Mouse (Mus musculus) lung, embryonic 15.5 days (tissue): Measurements from ENCODE around the gene Gp1ba. TPM values are rescaled to one million over a fixed set of nuclear protein-coding genes. Genes with fewer than 3 reads are reported as not detected.
A peak's percentile ranks its signal among the peaks of the same experiment; 100 is the strongest.

Experiments used
- ATAC-seq: fragments of 200-750 bp; cut with Nextera tagmentation; 2 replicates; pipeline ENCODE4 v1.8.0; 2017; ENCODE audit warnings: moderate number of reproducible peaks, borderline replicate concordance; ENCODE audit not compliant: low FRiP score, low TSS enrichment; ENCODE audit errors: extremely low read depth
- H3K27ac ChIP-seq: fragments of 300-500 bp; sonication (generic); 2 replicates; pipeline ENCODE4 v1.5.1; 2015; ENCODE audit warnings: moderate library complexity, mild to moderate bottlenecking, inconsistent platforms
- H3K27me3 ChIP-seq: fragments of 300-500 bp; sonication (generic); 2 replicates; pipeline ENCODE4 v1.6.1; 2015; ENCODE audit warnings: inconsistent platforms
- H3K36me3 ChIP-seq: fragments of 300-500 bp; sonication (generic); 2 replicates; pipeline ENCODE4 v1.6.1; 2015; ENCODE audit warnings: inconsistent platforms
- H3K4me1 ChIP-seq: fragments of 300-500 bp; sonication (generic); 2 replicates; pipeline ENCODE4 v1.6.1; 2015; ENCODE audit warnings: inconsistent platforms
- H3K4me2 ChIP-seq: fragments of 300-500 bp; sonication (generic); 2 replicates; pipeline ENCODE4 v1.6.1; 2015; ENCODE audit warnings: inconsistent platforms, mild to moderate bottlenecking, moderate library complexity
- H3K4me3 ChIP-seq: fragments of 300-500 bp; sonication (generic); 2 replicates; pipeline ENCODE4 v1.5.1; 2015; ENCODE audit warnings: mild to moderate bottlenecking, inconsistent platforms
- H3K9ac ChIP-seq: fragments of 300-500 bp; sonication (generic); 2 replicates; pipeline ENCODE4 v1.6.1; 2015; ENCODE audit warnings: inconsistent platforms
- H3K9me3 ChIP-seq: fragments of 300-500 bp; sonication (generic); 2 replicates; pipeline ENCODE4 v1.6.1; 2016; ENCODE audit warnings: inconsistent platforms
- WGBS: fragments of 180-500 bp; shearing (Covaris S2); methylation state at CpG from one replicate; pipeline ENCODE4 v1.1.7; 2015; 5-methylcytosine and 5-hydroxymethylcytosine counted together
- polyA plus RNA-seq: library from polyadenylated mRNA; unstranded; fragments of >200 nt; fragmentation: Nextera tagmentation; extraction: Ambion mirVana; gene quantifications from 2 replicates; pipeline ENCODE4 v1.2.1, GENCODE M21; 2015

Gene Gp1ba
- polyA plus RNA-seq, 1 experiment from 2014 or later, result 0.37 TPM

DNA sequence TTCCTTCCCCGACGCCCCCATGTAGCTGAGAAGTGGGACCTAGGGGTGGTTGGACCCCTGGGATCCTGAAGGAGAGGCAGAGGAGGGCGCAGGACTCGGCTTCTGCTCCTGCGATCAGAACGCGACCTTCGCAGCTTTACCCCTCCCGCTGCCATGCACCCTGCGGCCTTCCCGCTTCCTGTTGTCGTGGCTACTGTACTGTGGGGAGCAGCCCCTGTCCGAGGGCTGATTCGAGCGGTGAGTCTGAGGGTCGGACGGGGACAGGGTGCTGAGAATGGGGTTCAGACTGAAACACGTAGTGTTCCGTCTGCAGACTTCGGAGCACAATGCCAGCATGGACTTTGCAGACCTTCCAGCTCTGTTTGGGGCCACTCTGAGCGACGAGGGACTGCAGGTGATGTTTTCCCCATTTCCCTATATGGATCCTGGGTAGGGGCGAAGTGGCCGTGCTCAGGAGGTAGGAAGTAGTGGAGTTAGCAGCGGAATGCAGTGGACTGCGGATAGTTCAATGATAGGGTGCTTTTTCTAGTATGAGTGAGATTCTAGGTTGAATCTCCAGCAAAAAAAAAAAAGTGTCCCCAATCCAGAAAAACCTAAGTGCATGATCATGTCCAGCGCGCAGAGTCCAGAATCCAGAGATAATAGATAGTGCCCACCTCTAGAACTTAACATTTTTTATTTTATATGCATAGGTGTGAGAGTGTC is 8.9 kb downstream of the Gp1ba start:
- peak overlapping the region; percentile 77 for H3K9ac ChIP-seq
- peaks cover 62% of the 10 kb centered on the region for H3K4me1 ChIP-seq
- peak overlapping the region; percentile 98 for H3K27ac ChIP-seq
- peak overlapping the region; percentile 87 for H3K4me2 ChIP-seq
- H3K36me3 ChIP-seq, result peaks cover 59% of the 10 kb centered on the region
- peak overlapping the region; percentile 66 for H3K4me3 ChIP-seq
- WGBS, result 1% methylated on average over 28 of the region's 28 CpGs
- ATAC-seq, result peak; percentile 28; the same call in 1 of the 2 replicates
- H3K9me3 ChIP-seq, result no peaks in the 10 kb centered on the region
- H3K27me3 ChIP-seq, result no peaks in the 10 kb centered on the region

DNA sequence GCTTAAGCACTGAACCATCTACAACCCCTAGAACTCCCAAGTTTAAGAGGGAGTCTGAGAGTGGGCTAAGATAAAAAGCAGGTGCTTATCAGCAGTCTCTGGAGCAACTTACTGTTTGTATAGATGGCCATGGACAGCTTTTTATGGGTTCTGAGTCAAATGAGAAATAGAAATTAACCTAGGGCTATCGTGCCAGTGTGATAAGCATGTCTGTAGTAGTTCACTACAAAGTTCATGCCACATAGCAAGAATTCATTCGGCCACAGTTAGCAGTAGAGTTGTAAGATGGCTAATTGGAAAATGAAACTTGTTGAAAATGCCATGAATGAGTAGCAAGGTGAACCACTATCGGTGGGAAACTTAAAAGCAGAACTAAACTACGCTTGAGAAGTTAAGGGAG is 9.6 kb downstream of the Gp1ba start:
- Histone ChIP-seq H3K36me3 (peaks cover 61% of the 10 kb centered on the region), H3K9me3 (no peaks in the 10 kb centered on the region), H3K9ac (peak overlapping the region; percentile 77), H3K4me2 (peak overlapping the region; percentile 87), H3K27ac (peak overlapping the region; percentile 98), H3K27me3 (no peaks in the 10 kb centered on the region), H3K4me3 (peak overlapping the region; percentile 66), H3K4me1 (peaks cover 65% of the 10 kb centered on the region)
- WGBS, result 73% methylated on average over 4 of the region's 4 CpGs
- ATAC-seq, result no peak

- Histone ChIP-seq H3K27me3 (no peaks in the 10 kb centered on the region), H3K4me2 (peak overlapping the region; percentile 87), H3K4me3 (peak overlapping the region; percentile 66; the same call in 1 of the 2 replicates), H3K27ac (no peak overlapping the region), H3K9ac (peak overlapping the region; percentile 6; the same call in 1 of the 2 replicates), H3K36me3 (peaks cover 54% of the 10 kb centered on the region), H3K9me3 (no peaks in the 10 kb centered on the region), H3K4me1 (peaks cover 65% of the 10 kb centered on the region)
- no peak for ATAC-seq
- WGBS, result 75% methylated on average over 8 of the region's 8 CpGs
These were observed 10.3 kb downstream of the Gp1ba start for GRCm38 (mm10) chr11:70649185-70649734.

GRCm38 (mm10) chr11:70650322-70651175 is 11.6 kb downstream of the Gp1ba start:
- WGBS, result 66% methylated on average over 12 of the region's 12 CpGs
- Histone ChIP-seq H3K4me1 (peaks cover 58% of the 10 kb centered on the region), H3K9me3 (no peaks in the 10 kb centered on the region), H3K4me3 (no peak overlapping the region), H3K9ac (no peak overlapping the region; the same call in 1 of the 2 replicates), H3K4me2 (peak overlapping the region; percentile 95; the same call in 1 of the 2 replicates), H3K27ac (peak overlapping the region; percentile 45; the same call in 1 of the 2 replicates), H3K36me3 (peaks cover 45% of the 10 kb centered on the region), H3K27me3 (no peaks in the 10 kb centered on the region)
- ATAC-seq, result no peak

- peaks cover 60% of the 10 kb centered on the region for H3K4me1 ChIP-seq
- 55% methylated on average over 2 of the region's 2 CpGs for WGBS
- H3K36me3 ChIP-seq, result peaks cover 45% of the 10 kb centered on the region
- H3K27ac ChIP-seq, result no peak overlapping the region
- ATAC-seq, result no peak
- H3K4me2 ChIP-seq, result peak overlapping the region; percentile 95
- H3K9me3 ChIP-seq, result no peaks in the 10 kb centered on the region
- no peaks in the 10 kb centered on the region for H3K27me3 ChIP-seq
- no peak overlapping the region; the same call in 1 of the 2 replicates for H3K9ac ChIP-seq
- H3K4me3 ChIP-seq, result 0 out of 2 replicates have a peak overlapping the region, but pooled peaks have one; percentile 100
These were observed 12.5 kb downstream of the Gp1ba start for GRCm38 (mm10) chr11:70651391-70651790.

DNA sequence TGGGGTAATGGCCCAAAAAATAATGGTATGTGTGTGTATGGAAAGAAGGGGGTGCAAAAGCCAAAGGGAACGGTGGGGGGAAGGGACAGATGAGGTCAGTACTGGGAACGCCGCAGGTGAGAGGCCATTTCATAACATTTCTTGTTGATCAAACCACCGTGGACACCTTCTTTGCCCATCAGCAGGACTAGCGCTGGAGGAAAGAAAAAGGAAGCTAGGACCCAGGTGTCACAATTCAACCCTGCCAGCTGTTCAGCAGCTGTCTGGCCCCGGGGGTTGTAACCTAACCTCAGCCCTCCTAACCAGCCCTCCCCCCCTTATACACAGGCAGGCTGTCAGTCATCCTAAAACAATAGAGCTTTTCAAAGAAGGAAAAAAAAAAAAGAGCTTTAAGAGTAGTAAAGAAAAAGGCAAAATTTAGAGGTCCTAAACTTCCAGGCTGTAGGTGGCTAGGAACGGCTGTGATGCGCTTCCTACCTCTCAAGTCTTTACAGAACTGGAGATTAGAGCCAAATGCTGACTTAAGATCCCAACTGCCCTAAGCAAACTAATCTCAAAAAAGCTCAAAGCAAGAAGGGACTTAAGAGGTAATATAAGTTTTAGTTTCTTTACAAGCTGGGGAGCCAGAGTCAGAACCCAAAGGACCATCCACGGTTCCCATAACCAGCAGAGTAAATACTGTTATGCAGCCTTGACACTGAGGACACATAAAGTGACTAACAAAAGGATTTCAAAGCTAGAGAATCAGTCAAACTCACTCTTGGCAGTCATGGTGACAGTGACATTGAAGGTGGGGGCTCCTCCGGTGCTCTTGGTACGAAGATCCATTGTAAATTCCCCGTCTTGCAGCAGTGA is 13.3 kb downstream of the Gp1ba start:
- no peak for ATAC-seq
- H3K9me3 ChIP-seq, result no peaks in the 10 kb centered on the region
- peaks cover 45% of the 10 kb centered on the region for H3K36me3 ChIP-seq
- H3K27me3 ChIP-seq, result no peaks in the 10 kb centered on the region
- H3K4me1 ChIP-seq, result peaks cover 69% of the 10 kb centered on the region
- H3K9ac ChIP-seq, result peak overlapping the region; percentile 100
- H3K4me3 ChIP-seq, result peak overlapping the region; percentile 100
- H3K27ac ChIP-seq, result 0 out of 2 replicates have a peak overlapping the region, but pooled peaks have one; percentile 99
- WGBS, result 45% methylated on average over 12 of the region's 12 CpGs
- peak overlapping the region; percentile 95 for H3K4me2 ChIP-seq

- peaks cover 45% of the 10 kb centered on the region for H3K36me3 ChIP-seq
- no peak for ATAC-seq
- no peaks in the 10 kb centered on the region for H3K27me3 ChIP-seq
- H3K4me3 ChIP-seq, result peak overlapping the region; percentile 100
- 44% methylated on average over 6 of the region's 6 CpGs for WGBS
- peak overlapping the region; percentile 95 for H3K4me2 ChIP-seq
- peak overlapping the region; percentile 99 for H3K27ac ChIP-seq
- no peaks in the 10 kb centered on the region for H3K9me3 ChIP-seq
- peak overlapping the region; percentile 100 for H3K9ac ChIP-seq
- H3K4me1 ChIP-seq, result peaks cover 74% of the 10 kb centered on the region
These were observed 14.0 kb downstream of the Gp1ba start for GRCm38 (mm10) chr11:70652884-70653344.

- WGBS, result under 1% methylated on average over 63 of the region's 63 CpGs
- H3K4me1 ChIP-seq, result peaks cover 74% of the 10 kb centered on the region
- H3K9me3 ChIP-seq, result no peaks in the 10 kb centered on the region
- peak overlapping the region; percentile 99 for H3K27ac ChIP-seq
- peak overlapping the region; percentile 95 for H3K4me2 ChIP-seq
- peak overlapping the region; percentile 100 for H3K4me3 ChIP-seq
- H3K36me3 ChIP-seq, result peaks cover 43% of the 10 kb centered on the region
- peak overlapping the region; percentile 100 for H3K9ac ChIP-seq
- no peaks in the 10 kb centered on the region for H3K27me3 ChIP-seq
- peak; percentile 56 for ATAC-seq
These were observed 14.6 kb downstream of the Gp1ba start for GRCm38 (mm10) chr11:70653345-70654197.

GRCm38 (mm10) chr11:70654198-70654922 is 15.4 kb downstream of the Gp1ba start, which contains the start of gene Pfn1:
Gene Pfn1, minus strand, starts transcription at chr11:70654644.
- under 1% methylated on average over 55 of the region's 61 CpGs for WGBS
- peak within 1 kb of the TSS; percentile 95 for H3K4me2 ChIP-seq
- peaks cover 66% of the 10 kb centered on the region for H3K4me1 ChIP-seq
- H3K9ac ChIP-seq, result peak within 1 kb of the TSS; percentile 100
- peak within 1 kb of the TSS; percentile 100 for H3K4me3 ChIP-seq
- no peaks in the 10 kb centered on the region for H3K27me3 ChIP-seq
- peaks cover 37% of the 10 kb centered on the region for H3K36me3 ChIP-seq
- no peaks in the 10 kb centered on the region for H3K9me3 ChIP-seq
- H3K27ac ChIP-seq, result peak within 1 kb of the TSS; percentile 99
- peak; percentile 62 for ATAC-seq
